Mouse (Mus musculus): ENCODE measurements around the gene Nmnat3.

- TF ChIP-seq MAFK (IDR thresholded peaks at IDR 0.05; ENCODE audit: insufficient read depth, low read depth, low read length) (no peak), HCFC1 (IDR thresholded peaks at IDR 0.05; ENCODE audit: borderline replicate concordance, insufficient read depth, low read length) (no peak)
These were observed 67.7 kb downstream of the Nmnat3 start for GRCm38 (mm10) chr9:98354919-98355318.
